Mouse (Mus musculus) thymus, adult 2 months (tissue): ENCODE results near the gene Slc25a38.

Experiments used
- CTCF ChIP-seq: fragments of 200-500 bp; IDR thresholded peaks from 2 replicates; pipeline ENCODE4 v1.5.1; 2012; ENCODE audit warnings: mild to moderate bottlenecking, control low read depth, low read length, moderate library complexity, borderline replicate concordance; ENCODE audit not compliant: control insufficient read depth, poor library complexity, insufficient read depth; ENCODE audit errors: extremely low read depth
- POLR2A ChIP-seq: fragments of 200-500 bp; IDR thresholded peaks from 2 replicates; pipeline ENCODE4 v1.6.1; 2012; ENCODE audit warnings: mild to moderate bottlenecking, low read length, control low read depth, moderate library complexity; ENCODE audit not compliant: control insufficient read depth, poor library complexity, insufficient read depth; ENCODE audit errors: extremely low read depth

DNA sequence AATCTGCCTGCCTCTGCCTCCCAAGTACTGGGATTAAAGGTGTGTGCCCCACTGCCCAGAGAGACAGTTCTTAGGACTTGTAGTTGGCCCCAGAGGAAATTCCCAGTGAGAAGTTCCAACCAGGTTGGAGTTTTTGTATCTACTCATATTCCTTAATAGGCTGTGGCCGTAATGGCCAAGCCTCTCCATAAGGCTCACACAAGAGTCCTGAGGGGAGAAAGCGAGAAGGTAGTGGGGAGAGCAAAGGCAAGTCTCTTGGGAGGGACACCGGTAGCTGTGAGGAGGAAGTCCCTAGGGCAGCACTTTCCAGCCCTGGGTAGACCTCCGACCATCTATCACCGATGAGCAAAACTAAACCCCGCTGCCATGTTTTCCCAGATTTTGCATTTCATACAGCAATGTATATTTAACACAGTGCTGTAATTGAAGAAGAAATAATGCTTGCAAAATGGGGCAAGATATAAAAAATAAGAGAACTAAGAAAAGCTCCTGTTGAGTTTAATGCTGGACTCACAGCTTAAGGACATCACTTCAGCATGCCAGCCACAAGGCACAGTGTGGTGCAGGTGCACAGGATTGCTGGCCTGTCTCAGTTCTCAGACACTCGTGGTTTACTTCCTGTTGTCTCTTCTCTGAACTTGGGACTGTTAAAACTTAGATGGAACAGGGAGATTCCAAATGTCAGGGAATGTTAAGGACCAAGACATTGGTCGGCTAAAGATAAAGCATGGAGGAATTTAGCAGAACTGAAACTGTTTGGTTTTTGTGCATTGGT, 23.0 kb downstream of the Slc25a38 start:
- TF ChIP-seq CTCF (no peak), POLR2A (no peak)
